Mouse (Mus musculus) liver, embryonic 14.5 days (tissue): ENCODE results near the gene Opn1sw.

Experiments
- CTCF ChIP-seq: IDR thresholded peaks from 2 replicates; pipeline ENCODE4 v1.5.1; 2016; ENCODE audit warnings: antibody characterized with exemption, low read depth, control low read depth
- EP300 ChIP-seq: IDR thresholded peaks from 2 replicates; pipeline ENCODE4 v1.6.1; 2016; ENCODE audit warnings: antibody characterized with exemption, low read depth

GRCm38 (mm10) chr6:29329514-29329913 lies 58.8 kb downstream of the Opn1sw start:
- no peak for TF ChIP-seq CTCF
- TF ChIP-seq EP300 = no peak
